Mouse (Mus musculus) liver, embryonic 12.5 days (tissue): ENCODE data around the gene Olfr1466. TPM values are rescaled to one million over a fixed set of nuclear protein-coding genes. Genes with fewer than 3 reads are reported as not detected.

Experiments used
- ATAC-seq: fragments of 200-750 bp; cut with Nextera tagmentation; 2 replicates; pipeline ENCODE4 v1.8.0; 2017; ENCODE audit warnings: moderate number of reproducible peaks, mild to moderate bottlenecking, moderate library complexity
- H3K27ac ChIP-seq: fragments of 300-500 bp; sonication (generic); 2 replicates; pipeline ENCODE4 v1.5.1; 2016; ENCODE audit warnings: mild to moderate bottlenecking
- H3K27me3 ChIP-seq: fragments of 300-500 bp; sonication (generic); replicated peaks from 2 replicates; pipeline ENCODE4 v1.6.1; 2016; ENCODE audit warnings: mild to moderate bottlenecking, moderate library complexity
- H3K36me3 ChIP-seq: fragments of 300-500 bp; sonication (generic); 2 replicates; pipeline ENCODE4 v1.6.1; 2016; ENCODE audit warnings: mild to moderate bottlenecking, moderate library complexity
- H3K4me1 ChIP-seq: fragments of 300-500 bp; sonication (generic); 2 replicates; pipeline ENCODE4 v1.6.1; 2016
- H3K4me2 ChIP-seq: fragments of 300-500 bp; sonication (generic); 2 replicates; pipeline ENCODE4 v1.6.1; 2016; ENCODE audit warnings: mild to moderate bottlenecking, moderate library complexity
- H3K4me3 ChIP-seq: fragments of 300-500 bp; sonication (generic); 2 replicates; pipeline ENCODE4 v1.5.1; 2016; ENCODE audit warnings: mild to moderate bottlenecking, moderate library complexity
- H3K9ac ChIP-seq: fragments of 300-500 bp; sonication (generic); 2 replicates; pipeline ENCODE4 v1.6.1; 2016; ENCODE audit warnings: mild to moderate bottlenecking, moderate library complexity
- H3K9me3 ChIP-seq: fragments of 300-500 bp; sonication (generic); replicated peaks from 2 replicates; pipeline ENCODE4 v1.6.1; 2016; ENCODE audit warnings: mild to moderate bottlenecking, moderate library complexity
- WGBS: fragments of 180-500 bp; shearing (Covaris S2); methylation state at CpG from one replicate; pipeline ENCODE4 v1.1.7; 2016; ENCODE audit not compliant: insufficient replicate concordance; 5-methylcytosine and 5-hydroxymethylcytosine counted together
- polyA plus RNA-seq: library from polyadenylated mRNA; unstranded; fragments of >200 nt; fragmentation: Nextera tagmentation; extraction: Ambion mirVana; gene quantifications from 2 replicates; pipeline ENCODE4 v1.2.1, GENCODE M21; 2016

Gene Olfr1466
- not detected in 2 replicates for polyA plus RNA-seq

GRCm38 (mm10) chr19:13338562-13338961 is at the start of gene Olfr1466:
TSS of gene Olfr1466 (plus strand) at chr19:13338862.
- no peaks in the 10 kb centered on the region for H3K4me1 ChIP-seq
- H3K9me3 ChIP-seq, result no peaks in the 10 kb centered on the region; the same call in 1 of the 2 replicates
- no peak within 1 kb of the TSS for H3K4me2 ChIP-seq
- WGBS, result 56% methylated on average over 2 of the region's 2 CpGs
- no peak within 1 kb of the TSS for H3K4me3 ChIP-seq
- H3K9ac ChIP-seq, result no peak within 1 kb of the TSS
- H3K27ac ChIP-seq, result no peak within 1 kb of the TSS
- H3K36me3 ChIP-seq, result no peaks in the 10 kb centered on the region
- no peaks in the 10 kb centered on the region for H3K27me3 ChIP-seq
- ATAC-seq, result no peak

- H3K27ac ChIP-seq, result no peak within 1 kb of the TSS
- H3K9me3 ChIP-seq, result no peaks in the 10 kb centered on the region
- H3K36me3 ChIP-seq, result no peaks in the 10 kb centered on the region
- H3K27me3 ChIP-seq, result no peaks in the 10 kb centered on the region
- no peak within 1 kb of the TSS for H3K4me3 ChIP-seq
- no peaks in the 10 kb centered on the region for H3K4me1 ChIP-seq
- ATAC-seq, result no peak
- H3K9ac ChIP-seq, result no peak within 1 kb of the TSS
- no peak within 1 kb of the TSS for H3K4me2 ChIP-seq
These were observed 23.2 kb upstream of the Olfr1466 start, which contains the start of gene Olfr1465 for GRCm38 (mm10) chr19:13315441-13315840. TSS of gene Olfr1465 (minus strand) at chr19:13315541.

- no peaks in the 10 kb centered on the region for H3K36me3 ChIP-seq
- no peaks in the 10 kb centered on the region for H3K27me3 ChIP-seq
- no peak within 1 kb of the TSS for H3K4me3 ChIP-seq
- no peak within 1 kb of the TSS for H3K27ac ChIP-seq
- H3K4me2 ChIP-seq, result no peak within 1 kb of the TSS
- 45% methylated on average over 2 of the region's 2 CpGs for WGBS
- no peak for ATAC-seq
- no peak within 1 kb of the TSS for H3K9ac ChIP-seq
- H3K9me3 ChIP-seq, result peaks cover 6% of the 10 kb centered on the region
- H3K4me1 ChIP-seq, result no peaks in the 10 kb centered on the region
These were observed 23.3 kb downstream of the Olfr1466 start, which contains the start of gene Olfr1467 for GRCm38 (mm10) chr19:13361936-13362335. TSS of gene Olfr1467 (plus strand) at chr19:13362236.

Other genes starting within 250 kb of the Olfr1466 start
- not detected in 2 replicates for gene Olfr1457, start 241.0 kb upstream of the Olfr1466 start, polyA plus RNA-seq
- not detected in 2 replicates for gene Olfr1458, start 232.1 kb upstream of the Olfr1466 start, polyA plus RNA-seq
- gene Olfr1459, start 189.3 kb upstream of the Olfr1466 start, polyA plus RNA-seq, result not detected in 2 replicates
- gene Olfr1461, start 175.9 kb upstream of the Olfr1466 start, polyA plus RNA-seq, result not detected in 2 replicates
- gene Olfr1462, start 153.1 kb upstream of the Olfr1466 start, polyA plus RNA-seq, result not detected in 2 replicates
- not detected in 2 replicates for gene Olfr1463, start 107.5 kb upstream of the Olfr1466 start, polyA plus RNA-seq
- gene Olfr1465, start 23.3 kb upstream of the Olfr1466 start, polyA plus RNA-seq, result not detected in 2 replicates
- gene Olfr1467, start 23.4 kb downstream of the Olfr1466 start, polyA plus RNA-seq, result not detected in 2 replicates
- gene Olfr1469, start 69.0 kb downstream of the Olfr1466 start, polyA plus RNA-seq, result not detected in 2 replicates
- not detected in 2 replicates for gene Olfr1471, start 104.5 kb downstream of the Olfr1466 start, polyA plus RNA-seq
- gene Olfr1472, start 117.2 kb downstream of the Olfr1466 start, polyA plus RNA-seq, result not detected in 2 replicates
- not detected in 2 replicates for gene Olfr1474, start 130.7 kb downstream of the Olfr1466 start, polyA plus RNA-seq
- gene Olfr1475, start 141.3 kb downstream of the Olfr1466 start, polyA plus RNA-seq, result not detected in 2 replicates
- not detected in 2 replicates for gene Olfr1477, start 161.7 kb downstream of the Olfr1466 start, polyA plus RNA-seq
- not detected in 2 replicates for gene Olfr1480, start 189.1 kb downstream of the Olfr1466 start, polyA plus RNA-seq
- gene Olfr1484, start 244.6 kb downstream of the Olfr1466 start, polyA plus RNA-seq, result not detected in 2 replicates